Mouse (Mus musculus): ENCODE measurements around the gene Pde1b. TPM values are rescaled to one million over a fixed set of nuclear protein-coding genes. Genes with fewer than 3 reads are reported as not detected.
A peak's percentile ranks its signal among the peaks of the same experiment; 100 is the strongest.

Gene Pde1b
- total RNA-seq, 2 experiments from 2014 or later, result 52.8 to 58.1 TPM

- intact Hi-C loops (cut with DNase I), result no loop called here
- DNase-seq, result no peak
Measured at GRCm38 (mm10) chr15:103547983-103548382, 45.1 kb downstream of the Pde1b start.

GRCm38 (mm10) chr15:103549475-103549874, 46.6 kb downstream of the Pde1b start:
- no peak for DNase-seq
- intact Hi-C loops (cut with DNase I), result no loop called here

GRCm38 (mm10) chr15:103551053-103551452, 48.2 kb downstream of the Pde1b start:
- intact Hi-C loops (cut with DNase I), result no loop called here
- no peak for DNase-seq

GRCm38 (mm10) chr15:103552096-103552690, 49.4 kb downstream of the Pde1b start:
- intact Hi-C loops (cut with DNase I), result no loop called here
- DNase-seq, result peak; percentile 32

GRCm38 (mm10) chr15:103564981-103565380, 62.1 kb downstream of the Pde1b start, which contains the start of gene Glycam1:
Glycam1 (minus strand) TSS chr15:103565081.
- no peak for DNase-seq
- intact Hi-C loops (cut with DNase I), result no loop called here

Other genes starting within 250 kb of the Pde1b start
- gene Nfe2, start 244.6 kb upstream of the Pde1b start, total RNA-seq (2021), result not detected
- 100 to 1,000 TPM; 105 to 107 TPM for gene Copz1, start 230.3 kb upstream of the Pde1b start, total RNA-seq (2021)
- under 1 TPM; 0.44 to 0.46 TPM for gene Gpr84, start 192.4 kb upstream of the Pde1b start, total RNA-seq (2021)
- 10 to 100 TPM; 47.8 to 52.7 TPM for gene Zfp385a, start 162.9 kb upstream of the Pde1b start, total RNA-seq (2021)
- gene Itga5, start 136.3 kb upstream of the Pde1b start, total RNA-seq (2021), result 1 to 10 TPM; 7.4 to 7.6 TPM
- gene Gtsf1, start 72.6 kb upstream of the Pde1b start, total RNA-seq (2021), result not detected
- gene Gtsf2, start 54.6 kb upstream of the Pde1b start, total RNA-seq (2021), result not detected
- gene Nckap1l, start 49.2 kb upstream of the Pde1b start, total RNA-seq (2021), result 1 to 10 TPM; 3.3 to 4.4 TPM
- gene Ppp1r1a, start 35.0 kb downstream of the Pde1b start, total RNA-seq (2021), result 100 to 1,000 TPM; 144 to 153 TPM
- not detected for gene Glycam1, start 62.0 kb downstream of the Pde1b start, total RNA-seq (2021)

Measured in left cerebral cortex, postnatal 4 days (tissue).